Mouse (Mus musculus): ENCODE measurements around the gene Sec13.

DNA sequence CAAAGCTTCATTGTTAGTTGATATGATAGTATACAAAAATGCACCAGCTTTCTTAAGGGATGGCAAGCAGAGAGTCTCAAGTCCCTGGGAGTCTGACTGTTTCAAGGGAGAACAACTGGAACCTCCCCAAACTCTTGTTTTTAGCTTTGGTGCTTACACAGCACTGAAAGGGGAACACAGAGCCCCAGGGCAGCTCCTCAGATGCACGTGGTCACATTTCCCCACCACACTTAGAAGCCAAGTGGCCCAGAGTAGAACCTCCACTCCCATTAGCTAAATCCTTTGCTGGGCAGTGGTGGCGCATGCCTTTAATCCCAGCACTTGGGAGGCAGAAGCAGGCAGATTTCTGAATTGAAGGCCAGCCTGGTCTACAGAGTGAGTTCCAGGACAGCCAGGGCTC is 882 bp upstream of the Sec13 start:
- no peak for TF ChIP-seq EP300 (IDR thresholded peaks at IDR 0.05; ENCODE audit: low read depth)
- no peak for TF ChIP-seq CTCF (IDR thresholded peaks at IDR 0.05; ENCODE audit: low read depth)

Data from liver, embryonic 14.5 days (tissue).